Mouse (Mus musculus): ENCODE results near the gene Fmnl3.

The Fmnl3 gene

DNA sequence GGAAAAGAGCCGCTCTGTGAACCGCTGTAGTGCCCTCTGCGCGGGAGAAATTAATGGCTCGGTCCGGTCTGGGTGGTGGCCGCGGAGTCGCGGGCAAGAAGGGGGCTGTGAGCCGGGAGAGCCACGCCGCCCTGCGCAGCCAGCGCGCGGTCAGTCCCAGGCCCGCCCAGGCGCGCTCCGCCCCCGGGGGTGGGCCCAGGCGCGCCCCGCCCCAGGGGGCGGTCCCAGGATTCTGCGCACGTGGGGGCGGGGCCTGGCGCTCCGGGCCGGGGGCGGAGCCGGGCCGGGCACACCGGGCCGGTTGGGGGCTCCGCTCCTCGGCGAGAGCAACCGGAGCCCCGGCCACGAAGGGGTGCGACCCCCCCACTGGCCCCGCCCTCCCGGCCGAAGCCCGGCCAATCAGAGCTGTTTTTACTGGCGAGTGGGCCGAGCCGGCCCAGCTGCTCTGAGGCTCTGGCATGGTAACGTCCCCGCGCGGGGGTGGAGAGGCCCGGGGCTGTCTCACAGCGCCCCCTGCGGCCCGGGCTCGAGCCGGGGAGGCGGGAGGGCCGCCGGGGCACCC, 75.4 kb downstream of the Fmnl3 start, which contains the start of gene Prpf40b:
Prpf40b (plus strand) TSS at position 275 of the 562 bp plus-strand sequence.
- no peaks in the 10 kb centered on the region for H3K36me3 ChIP-seq (ENCODE audit: control insufficient read depth, insufficient read depth, low read length, poor library complexity, severe bottlenecking)
- peak; percentile 89 for DNase-seq (ENCODE audit: low read depth, low spot score)
- no peaks in the 10 kb centered on the region for H3K27me3 ChIP-seq (ENCODE audit: control insufficient read depth, insufficient read depth, low read length, poor library complexity, severe bottlenecking)

DNA sequence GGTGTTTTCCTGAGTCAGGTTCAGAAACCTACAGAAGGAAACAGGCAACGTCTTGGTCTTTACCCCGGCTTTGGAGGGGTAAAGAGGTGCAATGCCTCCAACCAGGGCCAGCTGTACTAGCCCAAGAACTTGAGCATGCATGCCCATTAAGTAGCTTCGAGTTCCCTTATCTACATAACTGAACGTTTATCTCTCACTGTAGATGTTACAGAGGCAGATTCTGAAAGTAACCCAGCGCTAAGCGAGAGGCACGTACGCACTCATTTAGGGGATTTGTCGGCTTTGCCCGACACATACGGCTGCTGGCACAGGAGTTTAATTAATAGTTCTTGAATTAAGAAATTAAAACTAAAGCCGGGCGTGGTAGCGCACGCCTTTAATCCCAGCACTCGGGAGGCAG, 76.0 kb downstream of the Fmnl3 start:
- Histone ChIP-seq H3K36me3 (ENCODE audit: control insufficient read depth, insufficient read depth, low read length, poor library complexity, severe bottlenecking) (no peaks in the 10 kb centered on the region), H3K27me3 (ENCODE audit: control insufficient read depth, insufficient read depth, low read length, poor library complexity, severe bottlenecking) (no peaks in the 10 kb centered on the region)
- peak; percentile 38 for DNase-seq (ENCODE audit: low read depth, low spot score)

DNA sequence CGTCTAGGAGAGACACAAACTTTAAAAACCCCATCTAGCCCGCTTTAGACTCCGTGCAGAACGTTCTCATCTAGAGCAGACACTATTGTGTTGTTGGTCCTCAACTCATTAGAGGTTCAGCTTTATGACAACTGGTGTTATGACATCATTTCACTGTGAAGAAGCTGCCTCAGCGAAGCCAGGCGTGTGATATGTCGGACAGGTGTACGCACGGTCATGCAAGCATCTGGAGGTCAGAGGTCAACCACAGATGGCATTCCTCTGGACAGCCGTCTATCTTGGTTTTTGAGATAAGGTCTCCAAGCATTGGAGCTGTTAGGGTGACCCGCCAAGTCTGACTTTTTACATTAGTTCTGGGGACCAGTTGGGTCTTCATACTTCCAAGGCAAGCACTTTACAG, 79.7 kb downstream of the Fmnl3 start:
- no peak for DNase-seq (ENCODE audit: low read depth, low spot score)
- Histone ChIP-seq H3K27me3 (ENCODE audit: control insufficient read depth, insufficient read depth, low read length, poor library complexity, severe bottlenecking) (no peaks in the 10 kb centered on the region), H3K36me3 (ENCODE audit: control insufficient read depth, insufficient read depth, low read length, poor library complexity, severe bottlenecking) (no peaks in the 10 kb centered on the region)

DNA sequence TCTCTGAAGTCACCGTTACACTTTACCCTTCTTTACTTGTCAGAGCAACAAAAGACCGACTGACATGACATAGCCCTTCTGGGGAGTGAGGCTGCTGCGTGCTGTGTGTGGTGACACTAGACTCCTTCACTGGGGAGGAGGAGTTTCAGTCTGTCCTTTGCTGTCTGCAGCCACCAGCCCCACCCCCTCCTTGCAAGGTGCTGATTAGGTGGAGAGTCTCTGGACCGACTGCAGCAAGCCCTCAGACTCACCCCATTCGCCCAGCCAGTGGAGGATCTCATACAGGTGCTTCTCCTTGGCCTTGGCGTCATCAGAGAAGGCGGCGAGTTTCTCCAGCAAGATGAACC, 85.1 kb downstream of the Fmnl3 start:
- DNase-seq (ENCODE audit: low read depth, low spot score) = no peak
- no peaks in the 10 kb centered on the region for H3K27me3 ChIP-seq (ENCODE audit: control insufficient read depth, insufficient read depth, low read length, poor library complexity, severe bottlenecking)

DNA sequence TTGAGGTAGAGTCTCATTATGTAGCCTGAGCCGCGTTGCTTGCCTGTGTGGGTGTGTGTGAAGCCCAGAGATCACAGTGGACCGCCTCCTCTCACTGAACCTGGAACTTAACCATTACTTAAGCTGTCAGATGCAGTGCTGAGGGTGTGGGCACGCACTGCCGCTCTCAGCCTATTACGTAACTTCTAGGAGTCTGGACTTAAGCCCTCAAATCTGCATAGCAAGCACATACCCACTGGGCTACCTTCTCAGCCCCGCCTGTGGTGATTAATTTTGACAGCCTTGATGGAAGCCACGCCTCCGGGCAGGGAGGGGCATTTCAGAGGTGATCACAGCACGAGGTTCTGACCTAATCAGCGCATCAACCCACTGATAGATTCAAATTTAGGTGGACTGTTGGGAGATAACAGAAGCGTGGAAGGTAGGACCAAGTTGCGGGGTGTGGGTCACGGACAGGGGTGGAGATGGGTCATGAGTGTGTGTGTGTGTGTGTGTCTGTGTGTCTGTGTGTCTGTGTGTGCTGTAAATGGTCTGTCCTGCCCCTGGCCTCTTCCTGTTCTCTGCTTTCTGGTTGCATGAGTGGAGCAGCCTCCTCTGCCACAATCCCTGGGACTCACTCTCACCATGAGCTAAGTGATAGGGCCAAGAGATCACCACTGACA, 85.6 kb downstream of the Fmnl3 start:
- DNase-seq (ENCODE audit: low read depth, low spot score) = peak; percentile 36
- Histone ChIP-seq H3K27me3 (ENCODE audit: control insufficient read depth, insufficient read depth, low read length, poor library complexity, severe bottlenecking) (no peaks in the 10 kb centered on the region), H3K36me3 (ENCODE audit: control insufficient read depth, insufficient read depth, low read length, poor library complexity, severe bottlenecking) (no peaks in the 10 kb centered on the region)

More for the DNA sequence above, 85.1 kb downstream of the Fmnl3 start:
- no peaks in the 10 kb centered on the region for H3K36me3 ChIP-seq (ENCODE audit: control insufficient read depth, insufficient read depth, low read length, poor library complexity, severe bottlenecking)

DNA sequence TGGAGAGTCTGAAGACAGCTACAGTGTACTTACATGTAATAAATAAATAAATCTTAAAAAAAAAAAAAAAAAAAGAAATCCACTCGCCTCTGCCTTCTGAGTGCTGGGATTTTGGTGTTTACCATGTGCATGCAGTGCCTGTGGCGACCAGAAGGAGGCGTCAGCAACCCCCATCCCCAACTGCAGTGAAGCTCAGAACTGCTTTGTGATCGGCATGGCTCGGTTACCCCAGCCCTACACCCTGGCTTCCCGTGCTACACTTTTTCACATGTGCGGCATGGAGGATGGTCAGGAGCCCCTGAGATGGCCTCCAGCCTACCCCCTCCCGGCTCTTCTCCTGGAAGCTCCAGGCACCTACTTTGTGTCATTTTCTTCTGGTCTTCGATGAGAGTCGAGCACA, 86.8 kb downstream of the Fmnl3 start:
- no peaks in the 10 kb centered on the region for H3K36me3 ChIP-seq (ENCODE audit: control insufficient read depth, insufficient read depth, low read length, poor library complexity, severe bottlenecking)
- peak; percentile 53 for DNase-seq (ENCODE audit: low read depth, low spot score)
- H3K27me3 ChIP-seq (ENCODE audit: control insufficient read depth, insufficient read depth, low read length, poor library complexity, severe bottlenecking) = no peaks in the 10 kb centered on the region

DNA sequence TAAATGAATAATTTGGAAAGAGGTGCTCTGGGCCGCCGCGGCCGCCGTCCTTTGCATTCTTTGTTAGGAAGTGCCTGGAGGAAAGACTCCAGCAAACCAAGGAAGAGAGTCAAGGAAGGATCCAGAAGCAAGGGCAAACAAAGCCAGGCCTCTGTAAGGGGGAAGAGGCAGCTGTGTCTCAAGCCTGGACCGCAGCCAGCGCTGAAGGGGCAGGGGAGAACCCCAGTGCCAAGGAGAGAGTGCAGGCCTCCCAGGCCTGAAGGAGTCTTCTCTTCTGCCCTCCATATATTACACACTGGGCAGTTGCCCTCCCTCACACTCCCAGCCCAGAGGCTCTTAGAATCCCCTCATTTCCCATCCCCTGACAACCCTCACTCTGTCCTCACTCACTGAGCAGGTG, 92.0 kb downstream of the Fmnl3 start:
- H3K27me3 ChIP-seq (ENCODE audit: control insufficient read depth, insufficient read depth, low read length, poor library complexity, severe bottlenecking) = no peaks in the 10 kb centered on the region
- H3K36me3 ChIP-seq (ENCODE audit: control insufficient read depth, insufficient read depth, low read length, poor library complexity, severe bottlenecking) = no peaks in the 10 kb centered on the region
- no peak for DNase-seq (ENCODE audit: low read depth, low spot score)

DNA sequence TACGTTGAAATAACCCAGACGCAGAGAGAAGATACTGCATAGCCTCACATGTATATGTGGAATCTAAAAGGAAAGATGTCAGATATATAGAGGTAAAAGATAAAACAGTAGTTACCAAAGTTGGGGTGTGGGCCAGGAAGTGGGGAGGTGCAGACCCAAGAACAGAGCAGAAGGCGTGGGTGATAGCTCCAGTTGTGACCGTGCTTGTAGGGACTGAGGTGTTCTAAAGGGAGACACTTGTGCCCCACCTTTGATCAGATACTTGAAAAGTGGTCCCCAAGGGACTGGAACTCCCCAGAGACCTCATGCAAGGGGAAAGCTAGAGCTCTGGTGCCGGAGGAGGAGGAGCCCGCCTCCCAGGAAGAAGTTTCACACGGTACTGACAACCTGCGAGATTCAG, 94.2 kb downstream of the Fmnl3 start:
- Histone ChIP-seq H3K27me3 (ENCODE audit: control insufficient read depth, insufficient read depth, low read length, poor library complexity, severe bottlenecking) (no peaks in the 10 kb centered on the region), H3K36me3 (ENCODE audit: control insufficient read depth, insufficient read depth, low read length, poor library complexity, severe bottlenecking) (no peaks in the 10 kb centered on the region)
- DNase-seq (ENCODE audit: low read depth, low spot score) = no peak

Measured in splenic B cell, adult 2 months (primary cell).